32 mouse cellular contexts compared by ENCODE assay signal in genomic region chr10:121636276-121636675, GRCm38 (mm10). TPM values are rescaled to one million over a fixed set of nuclear protein-coding genes. Genes with fewer than 3 reads are reported as not detected.
"Had no signal": no experiment of that assay in that cellular context is flagged by ENCODE, and none has a peak within 500 bp of the region (broad histone marks: within the 10 kb centered on the region; RNA-seq: fewer than 3 reads in every experiment).

No protein-coding gene starts in this region.

- H3K27me3 ChIP-seq: embryonic facial prominence, embryonic 12.5 days; embryonic facial prominence, embryonic 15.5 days had no signal

- DNase-seq: cerebellum, adult 9-10 months; cerebellum, adult 9-11 months; cerebellum, postnatal 10 days; cerebellum, postnatal 14 days; cerebellum, postnatal 25 days; cerebellum, postnatal 36 days; embryo, embryonic 11 days; forebrain, postnatal 0 days; gastrocnemius, adult 2 months; gastrocnemius, postnatal 10 days; gastrocnemius, postnatal 14 days; gastrocnemius, postnatal 25 days; gastrocnemius, postnatal 36 days; heart, adult 11 months; heart, adult 18-20 months; heart, adult 2 months had no signal

- H3K4me1 ChIP-seq: embryonic facial prominence, embryonic 12.5 days had no signal

- H3K9me3 ChIP-seq: embryonic facial prominence, embryonic 10.5 days; embryonic facial prominence, embryonic 12.5 days; embryonic facial prominence, embryonic 13.5 days; embryonic facial prominence, embryonic 15.5 days; forebrain, embryonic 10.5 days; forebrain, embryonic 12.5 days; forebrain, embryonic 13.5 days; forebrain, embryonic 15.5 days had no signal

- ATAC-seq: forebrain, embryonic 13.5 days; forebrain, embryonic 14.5 days; forebrain, embryonic 15.5 days; forebrain, embryonic 16.5 days; forebrain, postnatal 0 days had no signal

- H3K9ac ChIP-seq: embryonic facial prominence, embryonic 12.5 days; embryonic facial prominence, embryonic 13.5 days; embryonic facial prominence, embryonic 15.5 days; forebrain, embryonic 12.5 days; forebrain, embryonic 13.5 days; forebrain, embryonic 15.5 days; forebrain, postnatal 0 days had no signal

- H3K27ac ChIP-seq: embryonic facial prominence, embryonic 10.5 days; embryonic facial prominence, embryonic 12.5 days; embryonic facial prominence, embryonic 13.5 days; embryonic facial prominence, embryonic 15.5 days; forebrain, embryonic 10.5 days; forebrain, embryonic 12.5 days; forebrain, embryonic 13.5 days; forebrain, embryonic 15.5 days; gastrocnemius, adult 2 months; heart, adult 2 months had no signal

- H3K4me2 ChIP-seq: embryonic facial prominence, embryonic 12.5 days; embryonic facial prominence, embryonic 13.5 days; embryonic facial prominence, embryonic 15.5 days; forebrain, embryonic 12.5 days; forebrain, embryonic 13.5 days; forebrain, embryonic 15.5 days had no signal

- H3K4me3 ChIP-seq: embryonic facial prominence, embryonic 10.5 days; embryonic facial prominence, embryonic 12.5 days; embryonic facial prominence, embryonic 13.5 days; embryonic facial prominence, embryonic 15.5 days; erythroblast, embryonic 14.5 days; forebrain, embryonic 10.5 days; forebrain, embryonic 12.5 days; forebrain, embryonic 13.5 days; forebrain, embryonic 15.5 days; gastrocnemius, adult 2 months; heart, adult 2 months had no signal

- H3K36me3 ChIP-seq: embryonic facial prominence, embryonic 10.5 days; embryonic facial prominence, embryonic 12.5 days; embryonic facial prominence, embryonic 13.5 days; embryonic facial prominence, embryonic 15.5 days; forebrain, embryonic 10.5 days; forebrain, embryonic 12.5 days; forebrain, embryonic 15.5 days had no signal

RNA-seq across cellular contexts. Expression of gene D930020B18Rik, which starts 5.1 kb away (rescaled TPM):
- total RNA-seq: gastrocnemius, adult 18-20 months; gastrocnemius, adult 2 months; gastrocnemius, adult 8-10 months; gastrocnemius, postnatal 10 days; gastrocnemius, postnatal 14 days; gastrocnemius, postnatal 25 days; gastrocnemius, postnatal 36 days; gastrocnemius, postnatal 4 days; heart, adult 18-20 months; heart, adult 2 months; heart, adult 8-10 months had no signal
- polyA plus RNA-seq: erythroblast, embryonic 14.5 days; forebrain, embryonic 13.5 days; gonadal fat pad, adult 2 months; heart, adult 2 months had no signal
